Mouse (Mus musculus) limb, embryonic 11.5 days (tissue): ENCODE results near the gene Senp1. TPM values are rescaled to one million over a fixed set of nuclear protein-coding genes. Genes with fewer than 3 reads are reported as not detected.

ENCODE experiments used
- ATAC-seq: fragments of 200-750 bp; cut with Nextera tagmentation; 2 replicates; pipeline ENCODE4 v1.8.0; 2017; ENCODE audit warnings: low read depth; ENCODE audit not compliant: insufficient number of reproducible peaks, low FRiP score, low TSS enrichment
- DNase-seq: peaks from one replicate; pipeline ENCODE4 v3.0.0-alpha.2; 2015; ENCODE audit warnings: low spot score
- H3K27ac ChIP-seq: fragments of 300-500 bp; sonication (generic); replicated peaks from 2 replicates; pipeline ENCODE4 v1.5.1; 2014; ENCODE audit warnings: low read depth, mild to moderate bottlenecking, low read length
- H3K27me3 ChIP-seq: fragments of 300-500 bp; sonication (generic); 2 replicates; pipeline ENCODE4 v1.6.1; 2014; ENCODE audit warnings: mild to moderate bottlenecking, low read length, mixed read lengths; ENCODE audit not compliant: control insufficient read depth, insufficient read depth
- H3K36me3 ChIP-seq: fragments of 300-500 bp; sonication (generic); 2 replicates; pipeline ENCODE4 v1.6.1; 2014; ENCODE audit warnings: mild to moderate bottlenecking, low read length, moderate library complexity, mixed read lengths; ENCODE audit not compliant: control insufficient read depth, insufficient read depth
- H3K4me1 ChIP-seq: fragments of 300-500 bp; sonication (generic); 2 replicates; pipeline ENCODE4 v1.6.1; 2014; ENCODE audit warnings: low read length, mixed read lengths; ENCODE audit not compliant: control insufficient read depth, insufficient read depth
- H3K4me2 ChIP-seq: fragments of 300-500 bp; sonication (generic); 2 replicates; pipeline ENCODE4 v1.6.1; 2014; ENCODE audit warnings: low read depth, mild to moderate bottlenecking, moderate library complexity; ENCODE audit not compliant: severe bottlenecking
- H3K4me3 ChIP-seq: fragments of 300-500 bp; sonication (generic); 2 replicates; pipeline ENCODE4 v1.5.1; 2014; ENCODE audit warnings: low read depth, low read length
- H3K9ac ChIP-seq: fragments of 300-500 bp; sonication (generic); 2 replicates; pipeline ENCODE4 v1.6.1; 2014; ENCODE audit warnings: mild to moderate bottlenecking, low read length
- H3K9me3 ChIP-seq: fragments of 300-500 bp; sonication (generic); 2 replicates; pipeline ENCODE4 v1.6.1; 2016; ENCODE audit warnings: low read length; ENCODE audit not compliant: control insufficient read depth
- WGBS: fragments of 180-500 bp; shearing (Covaris S2); extraction: QIAGEN DNeasy Blood & Tissue Kit; methylation state at CpG from one replicate; pipeline ENCODE4 v1.1.7; 2014; 5-methylcytosine and 5-hydroxymethylcytosine counted together
- polyA plus RNA-seq: library from polyadenylated mRNA; unstranded; fragments of >200 nt; fragmentation: Nextera tagmentation; extraction: Ambion mirVana; gene quantifications from 2 replicates; pipeline ENCODE4 v1.2.1, GENCODE M21; 2014

Senp1 gene
- polyA plus RNA-seq, 1 experiment from 2014 or later, result 50.9 TPM

DNA sequence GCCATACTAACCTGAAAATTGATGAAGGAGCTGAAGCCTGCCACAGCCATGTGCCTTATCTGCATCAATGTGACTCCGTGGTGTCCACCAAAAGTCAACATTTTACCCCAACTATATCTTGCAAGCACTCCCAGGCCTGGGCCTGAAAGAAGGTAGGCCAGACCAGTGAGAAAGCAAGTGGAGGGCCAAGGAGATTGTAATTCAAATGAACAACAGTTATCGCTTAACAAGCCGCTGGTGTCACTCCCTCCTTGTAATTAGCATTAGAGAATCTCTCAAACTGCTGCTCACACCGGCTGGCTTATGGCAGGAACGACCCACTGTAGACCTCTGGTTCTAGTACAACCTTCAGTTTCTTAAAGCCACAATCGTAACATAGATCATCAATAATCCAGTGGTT lies 16.6 kb downstream of the Senp1 start:
- Histone ChIP-seq H3K9ac (no peak overlapping the region), H3K27ac (no peak overlapping the region), H3K27me3 (no peaks in the 10 kb centered on the region), H3K4me2 (no peak overlapping the region), H3K36me3 (peaks cover 5% of the 10 kb centered on the region; the same call in 1 of the 2 replicates), H3K9me3 (no peaks in the 10 kb centered on the region), H3K4me3 (no peak overlapping the region), H3K4me1 (no peaks in the 10 kb centered on the region)
- ATAC-seq (no peak), DNase-seq (no peak)
- WGBS, result 89% methylated on average over 6 of the region's 6 CpGs

DNA sequence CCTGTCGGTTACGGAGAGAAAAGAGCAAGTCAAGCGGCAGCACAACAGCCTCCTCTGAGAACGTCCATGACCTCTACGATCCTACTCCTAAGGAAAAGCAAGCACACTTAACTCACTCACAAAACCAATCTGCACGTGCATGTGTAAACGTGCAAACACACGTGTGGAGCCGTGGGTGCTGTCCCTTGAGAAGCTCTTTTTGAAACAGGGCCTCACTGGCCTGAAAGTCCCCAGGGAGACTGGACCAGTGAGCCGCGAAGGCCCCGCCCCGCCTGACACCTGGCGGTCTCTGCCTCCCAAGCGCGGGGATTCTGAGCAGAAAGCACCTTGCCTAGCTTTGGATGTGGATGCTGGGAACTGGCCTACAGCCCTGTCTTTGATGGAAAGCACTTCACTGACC lies 18.5 kb downstream of the Senp1 start:
- no peaks in the 10 kb centered on the region for H3K27me3 ChIP-seq
- no peak overlapping the region for H3K27ac ChIP-seq
- no peaks in the 10 kb centered on the region for H3K4me1 ChIP-seq
- H3K9me3 ChIP-seq, result no peaks in the 10 kb centered on the region
- ATAC-seq, result no peak
- DNase-seq, result no peak
- peaks cover 16% of the 10 kb centered on the region for H3K36me3 ChIP-seq
- no peak overlapping the region for H3K4me3 ChIP-seq
- no peak overlapping the region for H3K9ac ChIP-seq
- WGBS, result 89% methylated on average over 16 of the region's 16 CpGs
- H3K4me2 ChIP-seq, result no peak overlapping the region

DNA sequence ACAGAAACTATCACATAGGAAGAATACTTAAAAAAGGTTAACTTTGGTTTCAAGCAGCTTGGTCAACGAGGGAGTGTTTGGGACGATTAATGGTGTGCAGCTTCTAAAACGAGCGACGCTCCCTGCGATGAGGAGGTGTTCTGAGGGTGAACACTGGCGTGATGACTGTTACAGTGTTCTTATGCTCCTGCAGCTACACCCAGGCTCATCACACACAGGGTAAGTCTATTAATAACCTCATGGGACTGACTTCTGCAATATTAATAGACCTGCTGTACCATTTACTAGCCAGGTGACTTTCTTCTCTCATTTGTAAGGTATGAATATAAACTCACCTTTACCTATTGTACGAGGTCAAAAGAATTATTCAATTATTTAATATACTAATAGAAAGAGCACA lies 19.0 kb downstream of the Senp1 start:
- Histone ChIP-seq H3K4me1 (no peaks in the 10 kb centered on the region), H3K4me3 (no peak overlapping the region), H3K9me3 (no peaks in the 10 kb centered on the region), H3K4me2 (no peak overlapping the region), H3K27me3 (no peaks in the 10 kb centered on the region), H3K9ac (no peak overlapping the region), H3K27ac (no peak overlapping the region), H3K36me3 (peaks cover 21% of the 10 kb centered on the region)
- ATAC-seq (no peak), DNase-seq (no peak)
- 94% methylated on average over 8 of the region's 8 CpGs for WGBS

DNA sequence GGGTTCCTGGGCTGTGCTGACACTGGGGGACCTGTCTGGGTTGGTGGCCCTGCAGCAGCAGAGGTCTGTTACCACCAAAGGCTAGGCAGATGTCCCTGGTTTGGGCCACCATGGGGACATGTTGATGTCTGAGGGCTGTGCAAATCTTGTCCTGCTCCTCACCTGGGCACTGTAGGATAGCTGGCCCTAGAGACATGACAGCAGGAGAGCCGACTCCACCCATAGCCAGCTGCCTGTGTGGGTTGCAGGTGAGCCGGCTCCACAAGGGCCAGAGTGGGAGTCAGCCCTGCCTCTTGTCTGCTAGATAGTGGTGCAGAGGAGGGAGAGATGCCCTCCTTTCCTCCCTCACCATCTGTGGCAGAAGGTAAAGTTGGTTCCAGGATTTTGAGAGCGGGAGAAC lies 23.2 kb downstream of the Senp1 start:
- H3K36me3 ChIP-seq, result peaks cover 23% of the 10 kb centered on the region
- H3K4me2 ChIP-seq, result no peak overlapping the region
- 91% methylated on average over 3 of the region's 3 CpGs for WGBS
- H3K27me3 ChIP-seq, result no peaks in the 10 kb centered on the region
- DNase-seq, result no peak
- H3K9me3 ChIP-seq, result no peaks in the 10 kb centered on the region
- no peak for ATAC-seq
- no peaks in the 10 kb centered on the region for H3K4me1 ChIP-seq
- H3K9ac ChIP-seq, result no peak overlapping the region
- no peak overlapping the region for H3K27ac ChIP-seq
- H3K4me3 ChIP-seq, result no peak overlapping the region

DNA sequence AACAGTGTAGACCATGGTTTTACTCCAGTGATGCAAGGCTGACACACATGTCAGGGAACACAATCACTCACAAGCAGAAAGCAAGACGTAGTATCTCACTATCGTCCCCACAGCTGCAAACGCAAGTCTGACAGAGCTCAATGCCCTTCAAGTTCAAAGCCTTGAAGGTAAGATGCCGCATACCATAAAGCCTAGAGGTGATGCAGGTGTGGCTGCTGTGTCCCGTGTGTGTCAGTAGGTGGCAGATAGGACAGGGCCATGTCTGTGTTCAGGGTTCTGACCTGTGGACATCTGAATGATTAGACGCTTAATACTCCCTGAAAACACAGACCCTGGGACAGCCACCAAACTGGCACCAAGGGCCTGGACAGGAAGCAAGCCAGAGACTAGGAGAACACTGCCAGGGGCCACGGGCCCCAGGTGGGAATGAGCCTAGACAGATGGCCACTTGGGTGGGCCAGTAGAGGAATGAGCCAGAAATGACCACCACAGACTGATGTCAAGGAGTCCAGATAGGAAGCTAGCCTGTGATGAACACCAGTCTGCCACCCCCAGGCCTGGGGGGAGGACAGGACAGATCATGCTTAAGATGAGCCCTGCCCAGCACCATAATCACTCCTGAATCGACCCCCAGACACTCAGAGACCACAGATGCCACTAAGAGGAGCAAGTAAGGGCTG lies 23.8 kb downstream of the Senp1 start:
- Histone ChIP-seq H3K27me3 (no peaks in the 10 kb centered on the region), H3K4me3 (no peak overlapping the region), H3K27ac (no peak overlapping the region), H3K9me3 (no peaks in the 10 kb centered on the region), H3K9ac (no peak overlapping the region), H3K4me1 (no peaks in the 10 kb centered on the region), H3K4me2 (no peak overlapping the region), H3K36me3 (peaks cover 25% of the 10 kb centered on the region)
- no peak for ATAC-seq
- DNase-seq, result no peak
- 88% methylated on average over 8 of the region's 8 CpGs for WGBS

DNA sequence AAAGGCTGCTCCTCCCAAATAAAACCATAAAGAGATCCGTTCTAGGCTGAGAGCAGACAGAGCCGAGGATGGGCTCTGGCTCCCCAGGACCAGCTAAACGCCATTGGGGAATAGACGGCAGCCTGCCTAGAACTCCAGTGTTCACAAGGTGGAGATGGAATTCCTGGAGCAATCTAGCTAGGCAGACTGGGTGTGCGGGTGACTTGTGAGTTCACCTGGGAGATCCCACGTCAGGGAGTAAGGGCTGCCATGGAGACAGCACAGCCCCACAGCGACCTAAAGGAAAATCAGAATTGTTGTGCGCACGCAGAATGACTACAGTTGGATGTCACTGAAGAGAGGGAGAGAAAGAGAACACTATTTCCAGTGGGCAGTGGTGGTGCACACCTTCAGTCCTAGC lies 25.0 kb downstream of the Senp1 start:
- H3K27me3 ChIP-seq, result no peaks in the 10 kb centered on the region
- H3K4me2 ChIP-seq, result no peak overlapping the region
- no peak overlapping the region for H3K27ac ChIP-seq
- peaks cover 25% of the 10 kb centered on the region for H3K36me3 ChIP-seq
- no peak overlapping the region for H3K9ac ChIP-seq
- WGBS, result 84% methylated on average over 9 of the region's 9 CpGs
- no peaks in the 10 kb centered on the region for H3K4me1 ChIP-seq
- no peak overlapping the region for H3K4me3 ChIP-seq
- H3K9me3 ChIP-seq, result no peaks in the 10 kb centered on the region
- ATAC-seq (no peak), DNase-seq (no peak)

DNA sequence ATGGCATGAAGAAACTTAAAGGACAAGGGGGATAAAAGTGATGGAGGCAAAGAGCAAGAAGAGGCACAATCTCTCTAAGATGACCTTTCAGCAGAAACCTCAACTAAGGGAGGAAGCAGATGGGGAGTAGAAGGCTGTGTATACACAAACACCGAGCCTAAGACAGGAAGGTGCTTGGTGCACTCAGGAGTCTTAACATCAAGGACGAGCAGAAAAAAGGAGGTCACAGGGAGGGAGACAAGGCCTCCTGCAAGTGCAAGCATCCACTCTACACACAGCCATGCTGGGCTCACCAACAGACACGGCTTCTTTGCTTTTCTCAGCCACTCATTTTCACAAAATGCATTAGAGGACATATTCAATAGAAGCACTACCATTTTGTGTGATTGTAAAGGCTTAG lies 26.1 kb downstream of the Senp1 start:
- WGBS, result 61% methylated on average over 3 of the region's 3 CpGs
- Histone ChIP-seq H3K9ac (no peak overlapping the region), H3K27ac (no peak overlapping the region), H3K4me3 (no peak overlapping the region), H3K9me3 (no peaks in the 10 kb centered on the region), H3K4me1 (no peaks in the 10 kb centered on the region), H3K27me3 (no peaks in the 10 kb centered on the region), H3K36me3 (peaks cover 25% of the 10 kb centered on the region), H3K4me2 (no peak overlapping the region)
- no peak for DNase-seq
- no peak for ATAC-seq

DNA sequence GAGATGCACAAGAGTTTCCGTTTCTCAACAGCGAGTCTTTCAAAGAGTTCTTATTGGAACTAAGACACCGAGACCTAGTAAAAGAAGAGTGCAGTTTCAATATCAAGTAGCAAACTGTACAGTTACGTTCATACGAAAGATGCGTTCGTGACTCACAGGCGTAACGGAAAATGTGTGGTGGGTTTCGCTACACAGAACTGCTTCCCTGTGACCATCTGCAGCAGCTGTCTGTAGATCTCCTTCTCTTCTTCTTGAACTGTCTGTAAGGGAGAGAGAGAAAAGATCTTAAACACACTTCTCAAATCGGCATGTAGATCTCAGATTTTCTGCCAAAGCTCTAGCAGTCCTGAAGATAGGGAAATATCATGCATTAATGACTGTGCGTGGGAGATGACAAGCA lies 26.9 kb downstream of the Senp1 start:
- Histone ChIP-seq H3K4me2 (no peak overlapping the region), H3K9me3 (no peaks in the 10 kb centered on the region), H3K4me3 (no peak overlapping the region), H3K9ac (no peak overlapping the region), H3K27me3 (no peaks in the 10 kb centered on the region), H3K36me3 (peaks cover 23% of the 10 kb centered on the region), H3K4me1 (no peaks in the 10 kb centered on the region), H3K27ac (no peak overlapping the region)
- ATAC-seq (no peak), DNase-seq (no peak)
- 95% methylated on average over 12 of the region's 12 CpGs for WGBS

DNA sequence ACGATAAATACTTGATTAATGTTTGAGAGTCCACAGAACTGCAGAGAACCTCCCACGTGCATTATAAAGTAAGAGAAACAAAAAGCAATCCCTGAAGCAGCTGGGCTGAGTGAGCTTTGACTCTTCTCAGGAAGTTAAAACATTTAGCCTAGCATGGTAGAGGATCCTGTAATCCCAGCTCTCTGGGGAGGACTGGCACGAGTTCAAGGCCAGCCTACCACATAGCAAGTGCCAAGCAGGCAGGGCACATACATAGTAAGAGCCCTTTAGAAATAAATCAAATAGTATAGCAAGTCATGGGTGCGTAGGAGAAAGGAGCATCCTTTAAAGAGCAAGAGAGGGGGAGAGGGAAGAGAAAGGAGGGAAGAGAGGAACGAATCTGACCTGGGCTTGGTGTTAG lies 27.7 kb downstream of the Senp1 start:
- DNase-seq (no peak), ATAC-seq (no peak)
- Histone ChIP-seq H3K9me3 (no peaks in the 10 kb centered on the region), H3K9ac (no peak overlapping the region), H3K27ac (no peak overlapping the region), H3K4me1 (no peaks in the 10 kb centered on the region), H3K27me3 (no peaks in the 10 kb centered on the region), H3K4me2 (no peak overlapping the region), H3K36me3 (peaks cover 21% of the 10 kb centered on the region), H3K4me3 (no peak overlapping the region)
- 92% methylated on average over 5 of the region's 5 CpGs for WGBS
